Mouse (Mus musculus) adrenal gland, adult 18-20 months (tissue): ENCODE measurements around the gene Fignl2. TPM values are rescaled to one million over a fixed set of nuclear protein-coding genes. Genes with fewer than 3 reads are reported as not detected.

Experiments used
- DNase-seq, 2 experiments: peaks; one replicate each; pipeline ENCODE4 v3.0.0; 2021 to 2022; ENCODE audit warnings: low spot score in 2 of 2
- total RNA-seq, 2 experiments: library from RNA; stranded (reverse); gene quantifications; 1 replicate in 1 of 2; 2 replicates in 1 of 2; pipeline ENCODE4 v1.2.3; 2021

Gene Fignl2
- total RNA-seq, 2 experiments from 2014 or later = 4.7 to 7.1 TPM

- DNase-seq = no peak
Observed at GRCm38 (mm10) chr15:101068671-101069070, 9.7 kb downstream of the Fignl2 start.

- no peak for DNase-seq
Observed at GRCm38 (mm10) chr15:101068029-101068428, 10.3 kb downstream of the Fignl2 start.

- DNase-seq = no peak
Observed at GRCm38 (mm10) chr15:101066920-101067696, 11.3 kb downstream of the Fignl2 start.

GRCm38 (mm10) chr15:101066364-101066847 lies 12.0 kb downstream of the Fignl2 start:
- DNase-seq = no peak

- DNase-seq = no peak
Observed at GRCm38 (mm10) chr15:101065069-101065468, 13.3 kb downstream of the Fignl2 start.

- DNase-seq = no peak
Observed at GRCm38 (mm10) chr15:101060280-101060852, 18.0 kb downstream of the Fignl2 start.

- DNase-seq = no peak
Observed at GRCm38 (mm10) chr15:101059570-101060279, 18.6 kb downstream of the Fignl2 start.

- no peak for DNase-seq
Observed at GRCm38 (mm10) chr15:101056225-101056624, 22.1 kb downstream of the Fignl2 start.

- DNase-seq = no peak
Observed at GRCm38 (mm10) chr15:101054541-101054940, 23.8 kb downstream of the Fignl2 start.

GRCm38 (mm10) chr15:101053832-101054459 lies 24.4 kb downstream of the Fignl2 start:
- DNase-seq = no peak

GRCm38 (mm10) chr15:101052560-101053501 lies 25.5 kb downstream of the Fignl2 start:
- peak in 1 of 2 experiments; percentile 33 for DNase-seq

- DNase-seq = no peak
Observed at GRCm38 (mm10) chr15:101051869-101052268, 26.5 kb downstream of the Fignl2 start.

GRCm38 (mm10) chr15:101048338-101048896 lies 29.9 kb downstream of the Fignl2 start:
- no peak for DNase-seq

- DNase-seq = peak in 1 of 2 experiments; percentile 20
Observed at GRCm38 (mm10) chr15:101047194-101047555, 31.2 kb downstream of the Fignl2 start, which contains the start of gene Gm47841. Gm47841 (minus strand) TSS chr15:101047397.

GRCm38 (mm10) chr15:101046527-101047193 lies 31.7 kb downstream of the Fignl2 start:
- peak; percentile 49 to 57 for DNase-seq

- no peak for DNase-seq
Observed at GRCm38 (mm10) chr15:101046039-101046526, 32.3 kb downstream of the Fignl2 start.

GRCm38 (mm10) chr15:101044531-101044930 lies 33.8 kb downstream of the Fignl2 start:
- DNase-seq = no peak

GRCm38 (mm10) chr15:101042613-101043012 lies 35.8 kb downstream of the Fignl2 start:
- peak; percentile 60 to 69 for DNase-seq

GRCm38 (mm10) chr15:101041966-101042365 lies 36.4 kb downstream of the Fignl2 start:
- DNase-seq = no peak
